Mouse (Mus musculus) WW6 (cell line): ENCODE results near the gene Olfr521.
"Not testable (repeated sequence)": the region's sequence is repeated elsewhere in the genome, so short reads cannot be mapped to it uniquely, and the experiment has no call there.

ENCODE experiments used
- DNase-seq: peaks from one replicate; pipeline ENCODE4 v3.0.0-alpha.2; 2013; ENCODE audit warnings: low read depth, low spot score

The Olfr521 gene

GRCm38 (mm10) chr7:99807043-99807442 lies 43.7 kb downstream of the Olfr521 start:
- not testable (repeated sequence) for DNase-seq

- no peak for DNase-seq
Measured at GRCm38 (mm10) chr7:99810814-99811213, 47.5 kb downstream of the Olfr521 start.

DNA sequence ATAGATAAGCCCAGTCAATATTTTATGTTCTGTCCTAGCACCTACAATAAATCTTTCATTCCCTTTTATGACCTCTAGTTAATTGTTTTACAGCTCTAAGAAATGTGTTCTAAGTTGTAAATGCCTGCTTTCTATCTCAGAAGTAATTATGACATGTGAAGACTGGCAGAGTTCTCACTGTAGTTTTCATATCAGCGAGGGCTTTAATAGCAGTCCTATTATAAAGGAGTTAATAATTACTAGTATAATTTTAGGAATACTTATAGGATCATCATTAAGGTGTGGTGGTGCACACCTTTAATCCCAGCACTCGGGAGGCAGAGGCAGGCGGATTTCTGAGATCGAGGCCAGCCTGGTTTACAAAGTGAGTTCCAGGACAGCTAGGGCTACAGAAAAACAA lies 48.4 kb downstream of the Olfr521 start:
- DNase-seq, result no peak

DNA sequence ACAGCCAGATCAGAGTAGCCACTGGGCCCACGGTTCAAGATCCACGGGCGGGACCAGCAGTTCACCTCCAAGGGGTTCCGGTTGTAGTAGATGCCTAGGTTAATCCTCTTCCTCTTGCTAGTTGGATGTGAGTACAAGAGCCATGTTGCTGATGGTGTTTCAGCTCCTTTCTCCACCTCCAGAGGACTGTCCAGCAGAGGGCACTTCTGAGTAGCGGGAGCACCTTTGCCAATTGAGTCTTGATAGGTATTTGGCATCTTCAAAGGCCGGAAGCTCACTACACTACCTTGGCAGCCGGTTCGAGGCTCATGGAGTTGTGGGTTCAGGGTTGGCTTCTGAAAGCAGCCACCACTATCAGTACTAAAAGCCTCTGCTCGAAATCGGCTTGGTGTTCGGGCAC lies 50.1 kb downstream of the Olfr521 start:
- DNase-seq, result no peak

GRCm38 (mm10) chr7:99818181-99818725 lies 54.9 kb downstream of the Olfr521 start:
- DNase-seq, result not testable (repeated sequence)
